Mouse (Mus musculus) midbrain, embryonic 14.5 days (tissue): Measurements from ENCODE around the gene Zdhhc1. TPM values are rescaled to one million over a fixed set of nuclear protein-coding genes. Genes with fewer than 3 reads are reported as not detected.
A peak's percentile ranks its signal among the peaks of the same experiment; 100 is the strongest.

Source experiments
- ATAC-seq: fragments of 200-750 bp; cut with Nextera tagmentation; 2 replicates; pipeline ENCODE4 v1.8.0; 2017; ENCODE audit warnings: moderate number of reproducible peaks, moderate library complexity; ENCODE audit not compliant: low FRiP score, low TSS enrichment
- DNase-seq: peaks from one replicate; pipeline ENCODE4 v3.0.0-alpha.2; 2015
- H3K27ac ChIP-seq: fragments of 300-500 bp; sonication (generic); replicated peaks from 2 replicates; pipeline ENCODE4 v1.5.1; 2014; ENCODE audit warnings: mild to moderate bottlenecking, low read depth, low read length, moderate library complexity
- H3K27me3 ChIP-seq: fragments of 300-500 bp; sonication (generic); 2 replicates; pipeline ENCODE4 v1.6.1; 2014; ENCODE audit warnings: low read length, control low read depth, mixed read lengths; ENCODE audit not compliant: control insufficient read depth, insufficient read depth
- H3K36me3 ChIP-seq: fragments of 300-500 bp; sonication (generic); 2 replicates; pipeline ENCODE4 v1.6.1; 2014; ENCODE audit warnings: low read length, control low read depth; ENCODE audit not compliant: control insufficient read depth, insufficient read depth
- H3K4me1 ChIP-seq: fragments of 300-500 bp; sonication (generic); 2 replicates; pipeline ENCODE4 v1.6.1; 2014; ENCODE audit warnings: mild to moderate bottlenecking, antibody characterized with exemption, low read length, control low read depth; ENCODE audit not compliant: control insufficient read depth, insufficient read depth
- H3K4me2 ChIP-seq: fragments of 300-500 bp; sonication (generic); 2 replicates; pipeline ENCODE4 v1.6.1; 2014; ENCODE audit warnings: mild to moderate bottlenecking, low read length, moderate library complexity
- H3K4me3 ChIP-seq: fragments of 300-500 bp; sonication (generic); replicated peaks from 2 replicates; pipeline ENCODE4 v1.5.1; 2014; ENCODE audit warnings: low read depth, low read length
- H3K9ac ChIP-seq: fragments of 300-500 bp; sonication (generic); replicated peaks from 2 replicates; pipeline ENCODE4 v1.6.1; 2014; ENCODE audit warnings: mild to moderate bottlenecking, low read length, moderate library complexity
- H3K9me3 ChIP-seq: fragments of 300-500 bp; sonication (generic); 2 replicates; pipeline ENCODE4 v1.6.1; 2016; ENCODE audit warnings: low read length, control low read depth, mixed read lengths; ENCODE audit not compliant: control insufficient read depth
- WGBS: fragments of 180-500 bp; shearing (Covaris S2); extraction: QIAGEN DNeasy Blood & Tissue Kit; methylation state at CpG from one replicate; pipeline ENCODE4 v1.1.7; 2014; 5-methylcytosine and 5-hydroxymethylcytosine counted together
- polyA plus RNA-seq: library from polyadenylated mRNA; unstranded; fragments of >200 nt; fragmentation: Nextera tagmentation; extraction: Ambion mirVana; gene quantifications from 2 replicates; pipeline ENCODE4 v1.2.1, GENCODE M21; 2014

Zdhhc1 gene
- polyA plus RNA-seq, 1 experiment from 2014 or later: 25.2 TPM

DNA sequence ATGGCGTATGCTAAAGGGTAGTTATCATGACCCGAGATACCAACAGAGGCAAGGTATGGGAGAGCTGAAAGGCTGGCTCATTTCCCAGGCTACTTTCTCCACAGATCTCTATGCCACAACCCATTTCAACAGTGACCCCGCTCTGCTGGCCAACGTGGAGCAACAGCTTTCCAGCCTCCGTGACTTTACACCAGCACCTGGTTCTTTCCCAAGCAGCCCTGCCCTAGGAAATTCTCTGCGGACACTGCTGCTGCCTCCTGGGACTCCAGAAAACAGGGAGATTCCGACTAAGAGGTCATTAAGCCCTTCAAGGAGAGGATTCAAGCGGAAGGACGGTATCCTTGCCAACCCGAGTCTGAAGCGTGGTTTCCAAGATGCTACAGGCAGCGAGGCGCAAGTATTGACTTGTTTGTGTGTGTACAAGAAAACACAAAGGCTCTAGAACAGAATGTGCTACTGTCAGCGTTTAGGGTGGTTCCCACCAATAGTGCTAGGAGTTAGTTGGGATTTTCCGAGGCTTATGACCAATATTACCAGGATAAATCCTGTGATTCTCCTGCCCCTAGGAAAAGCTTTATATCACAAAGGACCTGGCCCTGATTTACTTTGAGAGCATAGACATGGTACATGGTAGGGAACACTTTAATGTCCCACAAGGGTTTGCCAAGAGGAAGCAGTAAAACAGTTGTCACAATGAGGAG, 44.6 kb downstream of the Zdhhc1 start:
- no peak overlapping the region for H3K9ac ChIP-seq
- H3K4me3 ChIP-seq: no peak overlapping the region
- H3K36me3 ChIP-seq: no peaks in the 10 kb centered on the region
- H3K9me3 ChIP-seq: no peaks in the 10 kb centered on the region
- H3K4me2 ChIP-seq: no peak overlapping the region
- no peak for DNase-seq
- H3K27ac ChIP-seq: no peak overlapping the region
- 67% methylated on average over 15 of the region's 15 CpGs for WGBS
- no peaks in the 10 kb centered on the region for H3K4me1 ChIP-seq
- no peaks in the 10 kb centered on the region for H3K27me3 ChIP-seq
- no peak for ATAC-seq

DNA sequence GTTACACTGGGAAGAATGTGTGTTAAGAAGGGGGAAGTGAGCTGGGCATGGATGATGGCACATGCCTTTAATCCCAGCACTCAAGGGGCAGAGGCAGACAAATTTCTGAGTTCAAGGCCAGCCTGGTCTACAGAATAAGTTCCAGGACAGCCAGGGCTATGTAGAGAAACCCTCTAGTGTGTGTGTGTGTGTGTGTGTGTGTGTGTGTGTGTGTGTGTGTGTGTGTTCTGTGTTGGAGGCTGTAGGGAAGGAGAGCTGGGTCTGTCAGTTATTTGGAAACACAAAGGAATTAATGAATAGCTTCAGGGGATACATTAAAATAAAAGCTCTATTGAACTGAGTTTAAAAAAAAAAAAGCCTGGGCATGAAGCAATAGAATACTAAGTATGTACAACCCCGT, 45.7 kb downstream of the Zdhhc1 start:
- Histone ChIP-seq H3K4me2 (no peak overlapping the region), H3K27ac (no peak overlapping the region), H3K36me3 (no peaks in the 10 kb centered on the region), H3K4me3 (no peak overlapping the region), H3K4me1 (0 out of 2 replicates have a peak, but pooled peaks cover 3% of the 10 kb centered on the region), H3K27me3 (no peaks in the 10 kb centered on the region), H3K9me3 (no peaks in the 10 kb centered on the region), H3K9ac (no peak overlapping the region)
- 28% methylated on average over 1 of the region's 1 CpGs for WGBS
- no peak for ATAC-seq
- no peak for DNase-seq

DNA sequence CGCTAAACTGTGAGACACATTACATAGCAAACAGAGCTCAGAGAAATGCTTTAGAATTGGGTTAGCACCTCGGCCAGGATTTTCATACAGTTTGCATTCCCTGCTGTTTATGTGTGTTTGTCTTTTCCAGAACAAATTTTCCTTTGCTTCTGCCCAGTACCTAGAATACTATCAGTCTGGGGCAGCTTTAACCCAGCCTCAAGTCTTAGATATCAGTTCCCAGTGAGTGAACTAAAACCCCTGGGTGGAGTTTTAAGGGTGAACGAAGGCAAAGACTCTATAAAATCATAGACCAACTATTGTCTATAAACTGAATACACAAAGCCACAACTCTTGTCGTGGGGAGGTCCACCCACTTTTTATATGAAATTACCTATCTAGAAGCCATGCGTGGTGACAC, 48.1 kb downstream of the Zdhhc1 start:
- ATAC-seq: no peak
- Histone ChIP-seq H3K4me1 (peaks cover 8% of the 10 kb centered on the region; the same call in 1 of the 2 replicates), H3K9me3 (no peaks in the 10 kb centered on the region), H3K27me3 (no peaks in the 10 kb centered on the region), H3K27ac (no peak overlapping the region), H3K4me3 (no peak overlapping the region), H3K36me3 (no peaks in the 10 kb centered on the region), H3K4me2 (no peak overlapping the region), H3K9ac (no peak overlapping the region)
- no peak for DNase-seq
- WGBS: 94% methylated on average over 5 of the region's 5 CpGs

DNA sequence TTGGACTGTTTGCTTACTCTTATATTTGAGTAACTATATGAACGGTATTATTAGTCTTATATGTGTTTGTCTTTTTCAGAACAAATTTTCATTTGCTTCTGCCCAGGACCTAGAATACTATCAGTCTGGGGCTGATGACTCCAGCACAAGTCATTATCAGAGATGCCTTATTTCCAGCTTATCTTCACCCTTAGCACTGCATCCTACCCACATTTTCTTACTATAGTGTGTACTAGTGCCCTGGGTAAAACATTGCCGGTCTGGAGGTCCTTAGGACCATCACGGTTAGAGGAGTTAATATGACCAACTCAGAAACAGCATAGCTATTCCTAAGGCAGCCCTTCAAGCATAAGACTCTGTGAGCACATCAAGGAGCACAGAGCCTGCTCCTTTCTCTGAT, 48.5 kb downstream of the Zdhhc1 start:
- ATAC-seq (no peak), DNase-seq (no peak)
- H3K27ac ChIP-seq: no peak overlapping the region
- H3K27me3 ChIP-seq: no peaks in the 10 kb centered on the region
- H3K4me1 ChIP-seq: peaks cover 8% of the 10 kb centered on the region; the same call in 1 of the 2 replicates
- no peak overlapping the region for H3K4me3 ChIP-seq
- no peak overlapping the region for H3K9ac ChIP-seq
- no peak overlapping the region for H3K4me2 ChIP-seq
- WGBS: 97% methylated on average over 3 of the region's 3 CpGs
- no peaks in the 10 kb centered on the region for H3K36me3 ChIP-seq
- no peaks in the 10 kb centered on the region for H3K9me3 ChIP-seq

DNA sequence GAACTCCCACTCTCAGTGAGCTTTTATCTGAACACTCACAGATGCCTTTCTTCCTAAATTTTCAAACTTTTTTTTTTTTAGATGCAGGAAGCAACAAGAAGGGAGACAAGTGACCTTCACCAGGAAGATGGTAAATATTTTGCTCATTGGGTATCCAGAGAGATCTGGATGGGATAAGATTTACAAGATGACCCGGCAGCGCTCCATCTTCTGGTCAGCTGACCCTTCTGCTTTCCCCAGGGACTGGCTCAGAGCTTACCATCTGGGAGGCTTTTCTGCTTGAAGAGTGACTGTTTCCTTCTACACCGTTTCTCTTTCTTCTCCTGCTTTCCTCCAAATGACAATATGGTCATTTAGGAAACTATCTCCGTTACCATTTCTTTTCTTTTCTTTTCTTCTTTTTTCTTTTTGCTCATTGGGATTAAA, 50.6 kb downstream of the Zdhhc1 start:
- H3K4me2 ChIP-seq: peak overlapping the region; percentile 18
- no peaks in the 10 kb centered on the region for H3K9me3 ChIP-seq
- no peak overlapping the region for H3K4me3 ChIP-seq
- 4% methylated on average over 4 of the region's 4 CpGs for WGBS
- H3K4me1 ChIP-seq: peaks cover 8% of the 10 kb centered on the region; the same call in 1 of the 2 replicates
- H3K36me3 ChIP-seq: no peaks in the 10 kb centered on the region
- H3K9ac ChIP-seq: no peak overlapping the region
- DNase-seq (peak; percentile 80), ATAC-seq (peak; percentile 68; the same call in 1 of the 2 replicates)
- H3K27ac ChIP-seq: peak overlapping the region; percentile 75; the same call in 1 of the 2 replicates
- no peaks in the 10 kb centered on the region for H3K27me3 ChIP-seq

DNA sequence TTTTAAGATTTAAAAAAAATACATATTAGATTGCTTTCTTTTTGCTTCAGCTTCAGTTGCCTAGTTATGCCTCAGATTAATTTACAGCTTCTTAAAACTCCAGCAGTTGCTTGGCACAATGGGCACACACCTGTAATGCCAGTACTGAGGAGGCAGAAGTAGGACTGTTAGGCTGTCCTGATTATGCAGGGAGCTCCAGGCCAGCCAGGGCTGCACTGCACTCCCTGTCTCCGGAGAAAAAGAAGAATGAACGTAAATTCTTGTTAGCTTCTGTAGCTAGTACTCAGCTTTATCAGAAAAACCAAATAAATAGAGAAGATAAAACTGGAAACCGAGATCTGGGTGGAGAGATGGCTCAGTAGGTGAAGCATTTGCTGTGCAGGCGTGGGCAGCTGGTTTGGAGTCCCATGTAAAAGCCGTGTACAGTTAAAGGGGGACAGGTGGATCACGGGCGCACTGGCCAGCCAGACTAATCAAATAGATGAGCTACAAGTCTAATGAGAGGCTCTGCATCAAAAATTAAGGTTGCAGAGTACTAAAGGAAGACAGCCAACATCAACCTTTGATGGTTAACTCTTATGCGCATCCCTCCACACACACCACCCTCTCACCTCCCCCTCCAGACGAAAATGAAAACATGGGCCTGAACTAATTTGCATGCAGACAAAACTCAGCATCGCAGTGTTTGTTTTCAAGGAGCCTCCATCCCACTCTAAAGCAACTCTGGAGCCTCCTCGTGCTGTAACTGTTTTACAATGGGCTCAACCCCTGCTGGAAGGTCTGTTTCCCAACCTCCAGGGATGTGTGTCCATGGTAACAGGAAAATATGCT, 51.2 kb downstream of the Zdhhc1 start:
- Histone ChIP-seq H3K4me3 (no peak overlapping the region), H3K4me2 (peak overlapping the region; percentile 18), H3K4me1 (peaks cover 8% of the 10 kb centered on the region; the same call in 1 of the 2 replicates), H3K27me3 (no peaks in the 10 kb centered on the region), H3K9ac (no peak overlapping the region), H3K36me3 (no peaks in the 10 kb centered on the region), H3K9me3 (no peaks in the 10 kb centered on the region), H3K27ac (peak overlapping the region; percentile 75)
- WGBS: 6% methylated on average over 11 of the region's 11 CpGs
- ATAC-seq (peak; percentile 87), DNase-seq (peak; percentile 83)

DNA sequence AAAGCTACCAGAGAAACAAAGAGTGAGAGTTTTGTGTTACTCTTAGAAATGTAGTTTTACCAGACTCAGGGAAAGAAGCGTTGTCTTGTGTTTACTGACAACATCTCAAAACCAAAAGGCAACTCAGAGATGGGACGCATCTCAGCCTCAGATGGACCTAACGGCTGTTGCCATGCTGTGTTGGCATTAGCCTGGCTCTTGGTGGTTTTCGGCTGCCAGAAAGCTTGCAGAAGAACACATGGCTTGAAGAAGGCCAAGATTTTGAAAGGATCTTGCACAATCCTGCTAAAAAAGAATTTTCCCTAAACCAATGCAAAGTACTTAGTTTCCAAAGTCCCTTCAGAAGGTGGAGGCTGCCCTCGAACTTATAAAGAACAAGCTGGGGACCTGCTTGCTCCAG, 54.0 kb downstream of the Zdhhc1 start:
- 96% methylated on average over 5 of the region's 5 CpGs for WGBS
- H3K36me3 ChIP-seq: no peaks in the 10 kb centered on the region
- DNase-seq: no peak
- no peak for ATAC-seq
- no peak overlapping the region for H3K4me2 ChIP-seq
- H3K27ac ChIP-seq: no peak overlapping the region
- H3K9ac ChIP-seq: no peak overlapping the region
- H3K4me3 ChIP-seq: no peak overlapping the region
- peaks cover 13% of the 10 kb centered on the region; the same call in 1 of the 2 replicates for H3K4me1 ChIP-seq
- H3K27me3 ChIP-seq: no peaks in the 10 kb centered on the region
- H3K9me3 ChIP-seq: no peaks in the 10 kb centered on the region

DNA sequence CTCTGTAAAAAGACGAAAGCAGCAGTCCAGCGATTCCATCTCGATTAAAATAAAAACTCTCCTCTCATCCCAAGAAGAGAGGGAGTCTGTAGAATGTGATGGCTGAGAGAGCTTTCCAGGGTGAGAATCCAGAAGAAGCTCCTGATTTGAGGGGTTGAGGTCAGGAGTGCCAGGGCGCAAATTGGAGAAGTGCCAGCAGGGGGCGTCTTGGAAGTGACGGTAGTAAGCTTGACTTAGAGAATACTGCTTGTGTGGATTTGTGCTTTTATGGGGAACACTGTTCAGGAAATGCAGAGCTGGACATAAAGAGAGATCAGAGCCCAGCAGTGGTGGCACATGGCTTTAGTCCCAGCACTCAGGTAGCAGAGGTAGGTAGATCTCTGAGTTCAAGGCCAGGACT, 55.3 kb downstream of the Zdhhc1 start:
- WGBS: 9% methylated on average over 6 of the region's 6 CpGs
- H3K36me3 ChIP-seq: no peaks in the 10 kb centered on the region
- no peaks in the 10 kb centered on the region for H3K27me3 ChIP-seq
- H3K4me3 ChIP-seq: no peak overlapping the region
- no peak overlapping the region for H3K4me2 ChIP-seq
- no peaks in the 10 kb centered on the region for H3K9me3 ChIP-seq
- ATAC-seq (no peak), DNase-seq (peak; percentile 71)
- H3K9ac ChIP-seq: no peak overlapping the region
- peaks cover 13% of the 10 kb centered on the region; the same call in 1 of the 2 replicates for H3K4me1 ChIP-seq
- no peak overlapping the region for H3K27ac ChIP-seq
